Mouse (Mus musculus) 3T3-L1 (cell line): ENCODE measurements around the gene Faf1.
A peak's percentile ranks its signal among the peaks of the same experiment; 100 is the strongest.

ENCODE experiments used
- DNase-seq: peaks from one replicate; pipeline ENCODE4 v3.0.0-alpha.2; 2015; ENCODE audit warnings: low read depth, low spot score

The Faf1 gene

DNA sequence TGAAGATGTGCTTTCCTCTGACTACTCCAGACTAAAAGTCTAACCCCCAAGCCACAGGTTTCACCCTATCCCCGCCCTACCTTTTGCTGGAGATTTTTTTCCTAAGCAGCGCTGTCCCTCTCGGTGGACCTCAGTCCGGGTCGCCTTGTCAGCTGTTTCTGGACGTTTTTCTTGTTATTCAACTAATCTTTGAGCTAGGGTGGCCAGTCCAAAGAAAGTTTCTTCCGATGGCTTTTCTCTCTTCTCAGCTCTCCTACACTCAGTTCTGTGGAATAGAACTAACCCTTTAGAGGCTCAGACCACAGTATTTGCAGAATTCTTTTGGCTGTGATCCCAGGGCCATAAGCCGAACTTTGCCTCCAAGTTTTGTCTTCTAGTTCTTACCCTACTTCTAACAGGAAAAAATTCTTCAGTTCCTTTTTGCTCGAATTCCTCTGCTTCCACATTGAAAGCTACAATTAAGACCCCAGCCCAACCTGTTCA lies 302.5 kb downstream of the Faf1 start:
- no peak for DNase-seq

DNA sequence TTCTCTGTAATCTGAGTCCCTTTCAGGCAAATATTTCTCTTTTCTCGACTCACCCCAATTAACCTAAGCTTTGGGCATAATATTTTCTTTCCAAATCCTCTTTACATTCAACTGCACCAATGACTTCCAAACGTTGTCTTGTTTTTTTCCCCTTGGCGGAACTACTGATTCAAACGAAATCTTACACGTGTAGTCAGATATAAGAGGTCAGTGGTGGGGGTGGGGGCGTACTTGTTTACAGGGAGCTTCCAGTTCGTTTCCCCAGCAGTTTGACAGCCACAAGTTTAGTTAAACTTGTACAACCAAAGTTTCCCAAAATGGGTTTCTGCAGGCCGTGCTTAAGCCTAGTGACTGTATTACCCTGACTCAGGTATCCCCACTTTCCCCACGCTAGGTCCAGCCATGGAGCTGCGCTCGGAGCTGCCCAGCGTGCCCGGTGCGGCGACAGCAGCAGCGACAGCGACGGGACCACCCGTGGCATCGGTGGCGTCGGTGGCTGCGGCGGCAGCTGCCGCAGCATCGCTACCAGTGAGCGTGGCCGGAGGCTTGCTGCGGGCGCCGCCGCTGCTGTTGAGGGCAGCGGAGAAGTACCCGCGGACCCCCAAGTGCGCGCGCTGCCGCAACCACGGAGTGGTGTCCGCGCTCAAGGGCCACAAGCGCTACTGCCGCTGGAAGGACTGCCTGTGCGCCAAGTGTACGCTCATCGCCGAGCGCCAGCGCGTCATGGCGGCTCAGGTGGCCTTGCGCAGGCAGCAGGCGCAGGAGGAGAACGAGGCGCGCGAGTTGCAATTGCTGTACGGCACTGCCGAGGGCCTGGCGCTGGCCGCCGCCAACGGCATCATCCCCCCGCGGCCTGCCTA lies 303.3 kb downstream of the Faf1 start:
- no peak for DNase-seq

DNA sequence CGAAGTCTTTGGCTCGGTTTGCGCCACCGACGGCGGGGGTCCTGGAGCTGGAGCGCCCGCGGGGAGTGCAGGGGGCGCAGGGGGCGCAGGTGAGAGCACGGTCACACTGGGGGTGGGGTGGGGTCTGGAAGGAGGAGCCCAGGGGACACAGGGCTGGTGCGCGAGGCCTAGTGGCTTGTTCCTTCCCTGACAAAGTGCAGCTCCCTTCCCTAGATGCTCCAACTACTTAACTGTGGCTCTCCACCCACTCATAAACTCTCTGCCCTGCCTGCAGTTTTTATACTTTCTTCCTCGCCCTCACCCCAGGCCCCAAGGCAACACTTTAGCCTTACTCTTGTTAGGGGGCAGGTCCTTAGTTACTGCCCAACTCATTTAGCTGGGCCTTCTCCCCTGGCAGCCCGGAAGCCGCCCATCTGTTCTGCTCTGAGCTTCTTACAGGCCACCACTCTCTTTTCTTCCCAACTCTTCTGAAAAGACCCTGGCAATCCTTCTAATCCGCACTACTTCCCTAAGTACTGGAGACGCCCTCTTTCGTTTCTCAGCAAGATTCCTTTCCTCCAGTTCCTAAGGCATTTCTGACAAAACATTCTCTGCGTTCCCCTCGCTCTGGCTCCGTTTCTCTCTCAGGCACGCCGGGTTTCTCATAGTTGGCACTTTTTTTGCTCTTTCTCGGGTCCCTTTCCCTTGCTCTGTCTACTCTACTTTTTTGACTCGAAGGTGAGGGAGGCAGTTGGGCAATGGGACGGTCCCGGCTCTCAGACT lies 304.1 kb downstream of the Faf1 start:
- DNase-seq = no peak

DNA sequence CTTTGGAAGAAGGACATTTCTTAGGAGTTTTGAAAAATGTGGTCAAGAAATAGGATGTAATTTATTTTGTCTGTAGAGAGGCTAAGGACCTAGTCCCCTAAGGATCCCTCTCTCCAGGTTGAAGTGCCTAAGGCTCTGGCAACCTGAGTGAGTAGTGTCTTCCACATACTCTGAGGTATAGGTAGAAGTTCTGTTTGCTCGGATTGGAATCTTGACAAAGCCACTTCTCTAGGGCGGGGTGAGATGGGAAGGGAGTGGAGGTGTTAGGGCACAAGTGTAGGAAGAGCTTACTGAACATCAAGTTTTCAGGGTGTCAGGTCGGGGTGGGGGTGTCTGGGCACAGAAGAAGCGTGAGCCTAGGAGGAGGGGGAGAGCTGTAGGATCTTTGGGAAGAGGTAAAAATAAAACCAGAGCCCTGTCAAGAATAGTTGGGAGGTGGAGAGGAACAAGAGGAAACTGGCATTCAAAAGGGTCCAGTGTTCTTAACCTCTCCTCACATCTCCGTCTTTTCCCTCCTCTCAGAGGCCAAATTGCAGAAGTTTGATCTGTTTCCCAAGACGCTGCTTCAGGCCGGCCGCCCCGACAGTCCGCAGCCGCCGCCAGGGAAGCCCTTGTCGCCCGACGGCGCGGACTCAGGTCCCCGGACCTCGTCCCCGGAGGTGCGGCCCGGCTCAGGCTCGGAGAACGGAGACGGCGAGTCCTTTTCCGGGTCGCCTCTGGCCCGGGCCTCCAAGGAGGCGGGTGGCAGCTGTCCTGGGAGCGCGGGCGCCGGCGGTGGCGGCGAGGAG lies 304.9 kb downstream of the Faf1 start:
- DNase-seq = no peak

DNA sequence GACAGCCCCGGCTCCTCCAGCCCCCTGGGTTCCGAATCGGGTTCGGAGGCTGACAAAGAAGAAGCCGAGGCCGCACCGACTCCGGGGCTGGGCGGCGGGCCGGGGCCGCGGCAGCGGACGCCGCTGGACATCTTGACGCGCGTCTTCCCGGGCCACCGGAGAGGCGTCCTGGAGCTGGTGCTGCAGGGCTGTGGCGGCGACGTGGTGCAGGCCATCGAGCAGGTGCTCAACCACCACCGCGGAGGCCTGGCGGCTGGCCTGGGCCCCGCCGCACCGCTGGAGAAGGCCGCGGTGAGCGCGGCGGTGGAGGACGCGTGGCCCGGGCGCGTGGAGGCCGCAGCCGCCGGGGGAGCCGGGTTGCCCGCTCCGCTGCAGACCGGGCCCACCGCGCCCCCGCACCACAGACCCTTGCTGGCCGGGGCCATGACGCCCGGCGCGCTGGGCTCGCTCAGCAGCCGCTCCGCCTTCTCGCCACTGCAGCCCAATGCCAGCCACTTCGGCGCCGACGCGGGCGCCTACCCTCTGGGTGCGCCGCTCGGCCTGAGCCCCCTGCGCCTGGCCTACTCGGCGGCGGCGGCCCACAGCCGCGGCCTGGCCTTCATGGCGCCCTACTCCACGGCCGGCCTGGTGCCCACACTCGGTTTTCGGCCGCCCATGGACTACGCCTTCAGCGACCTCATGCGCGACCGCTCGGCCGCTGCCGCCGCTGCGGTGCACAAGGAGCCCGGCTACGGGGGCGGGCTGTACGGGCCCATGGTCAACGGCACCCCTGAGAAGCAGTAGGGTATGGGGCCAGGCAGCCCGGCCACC lies 305.7 kb downstream of the Faf1 start:
- no peak for DNase-seq

DNA sequence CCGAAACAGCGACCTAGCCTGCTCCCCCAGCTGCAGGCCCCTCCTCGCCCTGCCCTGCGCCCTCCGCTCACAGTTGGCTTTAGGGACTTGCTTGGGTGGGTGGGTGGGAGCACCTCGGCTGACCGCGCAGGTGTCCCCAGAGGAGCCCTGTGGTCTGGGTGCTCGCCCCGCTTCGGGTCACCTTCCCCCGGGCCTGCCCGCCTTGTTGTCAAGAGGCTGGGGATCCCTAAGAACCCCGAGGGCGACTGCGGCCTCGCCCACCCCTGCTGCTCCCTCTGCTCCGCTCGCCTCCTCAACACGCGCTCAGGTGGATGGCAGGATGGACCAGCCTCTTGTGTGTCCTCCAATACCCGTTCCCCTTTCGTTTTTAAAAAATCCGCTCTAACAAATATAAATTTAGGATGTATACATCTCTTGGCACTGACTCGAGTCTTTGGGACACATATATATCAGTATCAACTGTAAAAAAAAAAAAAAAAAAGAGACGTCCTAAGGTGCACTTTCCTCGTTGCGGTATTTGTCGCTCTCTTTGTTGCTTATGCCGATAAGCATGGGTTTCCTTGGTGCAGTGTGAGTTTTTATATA lies 306.4 kb downstream of the Faf1 start:
- no peak for DNase-seq

DNA sequence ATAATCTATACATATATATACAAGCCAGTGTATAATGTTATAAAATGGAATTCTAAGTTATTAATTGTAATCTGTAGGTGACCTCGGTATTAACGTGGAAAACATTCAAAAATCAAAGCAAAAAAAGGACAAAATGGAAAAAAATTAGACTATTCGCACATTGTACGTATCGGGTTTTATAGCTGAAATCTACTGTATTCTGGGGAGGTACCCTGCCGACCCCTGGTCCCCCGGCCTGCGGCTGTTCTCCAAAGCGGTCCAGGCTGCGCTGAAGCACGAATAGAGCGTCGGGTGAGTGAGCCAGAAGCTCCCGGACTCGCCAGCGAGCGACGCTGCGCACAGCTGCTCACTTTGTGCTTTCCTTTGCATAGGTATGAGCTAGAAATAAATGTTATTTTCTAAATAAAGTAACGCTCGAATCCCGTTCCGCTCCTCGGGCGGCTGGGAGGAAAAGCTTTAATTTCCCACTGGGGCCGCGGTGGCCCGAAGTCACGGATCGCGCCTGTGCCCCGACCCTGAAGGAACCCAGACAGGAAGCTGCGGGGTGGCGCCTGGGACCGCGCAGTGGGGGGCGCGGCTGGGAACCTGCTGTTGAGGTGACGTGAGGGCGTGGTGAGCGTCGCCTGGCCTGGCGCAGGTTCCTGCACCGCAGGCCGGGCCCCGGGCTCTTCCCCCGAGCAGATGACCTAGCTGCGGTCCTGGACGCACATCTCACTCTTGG lies 307.1 kb downstream of the Faf1 start:
- DNase-seq = no peak

DNA sequence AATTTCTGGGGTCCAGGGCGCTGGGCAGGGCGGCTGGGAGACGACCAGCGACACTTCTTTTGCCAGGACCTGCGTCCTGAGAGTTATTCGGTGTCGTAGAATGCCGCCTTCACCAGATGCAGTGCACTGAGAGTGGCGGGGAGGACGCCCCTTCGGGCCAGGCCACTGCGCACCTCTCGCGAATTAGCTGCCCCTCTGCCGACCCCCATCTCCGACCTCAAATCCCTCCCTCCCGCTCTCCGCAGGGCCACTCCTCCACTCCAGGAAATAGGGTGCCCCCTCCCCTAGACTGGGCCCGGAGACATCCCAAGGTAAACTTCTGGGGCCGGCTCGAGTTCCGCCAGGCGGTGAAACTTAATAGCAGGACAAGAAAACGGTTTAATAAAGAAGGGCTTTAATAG lies 307.6 kb downstream of the Faf1 start:
- no peak for DNase-seq

DNA sequence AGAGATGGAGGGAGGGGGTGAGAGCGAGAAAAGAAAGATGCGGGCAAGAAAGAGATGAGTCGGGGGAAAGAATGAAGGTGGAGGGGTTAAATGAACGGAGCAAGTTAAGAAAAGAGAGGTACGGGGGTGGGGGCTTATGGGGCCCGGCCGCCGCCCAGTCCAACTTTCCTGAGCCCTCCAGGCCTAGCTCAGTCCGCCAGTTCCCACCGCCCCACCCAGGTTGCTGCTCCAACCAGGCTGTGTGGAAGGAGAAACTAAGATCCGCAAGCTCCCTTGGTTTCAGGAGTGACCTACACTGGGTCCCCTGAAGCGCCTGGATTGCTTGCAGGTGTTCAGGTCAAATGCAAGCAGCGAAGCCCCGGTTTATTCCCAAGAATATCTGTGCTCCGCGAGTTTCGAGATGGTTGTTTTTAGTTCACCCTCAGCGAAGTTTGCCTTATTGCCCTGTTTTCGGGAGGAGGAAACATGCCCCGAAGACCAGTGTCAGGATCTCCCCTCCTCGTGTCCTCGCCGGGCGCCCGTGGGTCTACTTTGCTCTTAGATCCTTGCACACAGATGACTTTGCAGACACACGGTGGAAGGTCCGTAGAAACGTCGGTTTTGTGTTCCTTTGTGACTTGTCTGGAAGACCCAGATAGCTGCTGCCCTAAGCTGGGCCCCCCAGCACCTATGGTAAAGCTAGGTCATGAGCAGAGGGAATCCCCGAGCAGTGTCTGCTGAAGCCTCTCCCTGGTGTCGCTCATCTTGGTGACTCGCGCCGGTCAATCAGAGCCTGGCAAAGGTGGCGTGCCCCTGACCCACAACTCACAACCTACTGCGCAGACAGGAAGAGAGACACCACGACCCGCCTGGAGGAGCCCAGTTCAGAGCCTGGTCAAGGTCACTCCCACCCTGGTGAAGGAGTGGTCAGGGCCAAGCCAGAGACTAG lies 308.4 kb downstream of the Faf1 start:
- no peak for DNase-seq

DNA sequence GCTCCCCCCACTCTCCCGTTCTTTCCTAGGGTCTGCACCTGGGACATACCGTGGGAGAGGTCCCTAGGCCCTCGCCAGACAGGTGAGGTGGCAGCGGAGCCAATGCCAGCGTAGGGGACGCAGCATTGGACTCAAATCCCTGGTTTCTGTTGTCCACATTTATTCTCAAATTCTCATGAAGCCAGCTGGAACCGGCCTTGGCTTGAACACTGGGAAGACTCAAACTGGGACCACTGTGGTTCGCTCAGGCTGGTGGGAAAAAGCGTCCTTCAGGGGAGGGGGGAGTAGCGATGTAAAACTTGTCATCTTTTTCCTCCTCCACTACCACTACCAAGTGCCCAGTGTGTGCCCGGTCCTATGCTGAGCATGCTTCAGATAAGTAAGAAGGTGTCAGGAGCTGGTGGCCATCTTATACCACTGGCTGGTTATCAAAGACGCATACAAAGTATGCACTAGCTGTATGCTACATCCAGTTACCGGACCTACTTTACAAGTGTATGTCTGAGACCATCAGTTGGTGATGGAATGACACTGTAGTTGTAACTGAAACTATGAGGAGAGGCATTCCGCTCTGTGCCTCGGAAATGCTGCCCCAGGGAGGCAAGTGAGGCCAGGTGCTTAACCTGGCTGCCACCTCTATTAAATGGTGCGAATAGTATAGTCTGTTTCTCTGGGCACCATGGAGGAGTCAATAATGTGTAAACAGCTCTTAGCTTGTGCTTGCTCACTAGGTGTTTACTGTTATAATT lies 309.2 kb downstream of the Faf1 start:
- DNase-seq = no peak

DNA sequence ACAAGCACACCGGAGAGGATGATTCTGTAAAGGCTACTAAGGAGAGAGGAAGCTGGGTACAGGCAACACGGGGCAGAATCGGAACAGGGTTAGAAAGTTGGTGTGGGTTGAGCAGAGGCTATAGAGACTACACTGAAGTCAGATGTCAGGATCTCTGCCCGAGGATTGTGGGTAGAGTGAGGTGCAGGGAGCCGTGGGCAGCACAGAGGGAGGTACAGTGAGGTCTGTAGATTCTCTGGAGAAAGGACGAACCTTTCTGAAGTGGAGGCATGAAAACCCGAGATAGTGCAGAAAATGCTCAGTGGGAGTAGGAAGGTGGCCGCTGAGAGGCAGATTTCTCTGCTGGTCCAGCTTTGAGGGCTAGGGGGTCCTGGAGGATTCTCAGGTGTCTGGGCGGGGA lies 309.9 kb downstream of the Faf1 start:
- DNase-seq = no peak

DNA sequence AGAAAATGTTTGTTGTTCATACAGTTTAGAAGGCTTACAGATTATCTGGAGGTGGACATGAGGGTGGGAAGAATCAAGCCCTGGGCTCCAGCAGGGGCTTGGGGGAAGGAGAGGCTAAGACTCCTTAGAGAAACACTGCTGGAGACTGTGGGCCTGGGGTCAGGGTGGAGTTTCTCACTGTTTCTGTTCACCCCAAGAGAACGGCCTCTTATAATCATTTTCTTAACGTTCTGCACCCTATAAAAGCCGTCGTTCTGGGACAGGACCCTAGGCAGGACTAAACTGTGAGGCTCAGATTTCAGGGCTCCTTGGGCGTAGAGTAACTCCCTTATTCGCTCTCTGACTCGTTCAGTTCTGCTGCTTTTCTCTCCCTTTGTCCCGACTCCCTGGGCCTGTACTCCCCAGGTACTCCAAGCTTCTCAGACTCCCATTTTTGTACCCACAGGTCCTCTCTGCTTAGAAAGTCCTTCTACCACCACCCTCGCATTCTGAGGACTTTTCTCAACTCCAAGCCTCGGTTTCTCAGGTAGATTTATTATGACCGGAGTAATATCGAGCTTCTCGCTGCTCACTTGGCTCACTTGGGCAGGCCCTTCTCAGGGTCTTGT lies 310.5 kb downstream of the Faf1 start:
- DNase-seq = no peak

DNA sequence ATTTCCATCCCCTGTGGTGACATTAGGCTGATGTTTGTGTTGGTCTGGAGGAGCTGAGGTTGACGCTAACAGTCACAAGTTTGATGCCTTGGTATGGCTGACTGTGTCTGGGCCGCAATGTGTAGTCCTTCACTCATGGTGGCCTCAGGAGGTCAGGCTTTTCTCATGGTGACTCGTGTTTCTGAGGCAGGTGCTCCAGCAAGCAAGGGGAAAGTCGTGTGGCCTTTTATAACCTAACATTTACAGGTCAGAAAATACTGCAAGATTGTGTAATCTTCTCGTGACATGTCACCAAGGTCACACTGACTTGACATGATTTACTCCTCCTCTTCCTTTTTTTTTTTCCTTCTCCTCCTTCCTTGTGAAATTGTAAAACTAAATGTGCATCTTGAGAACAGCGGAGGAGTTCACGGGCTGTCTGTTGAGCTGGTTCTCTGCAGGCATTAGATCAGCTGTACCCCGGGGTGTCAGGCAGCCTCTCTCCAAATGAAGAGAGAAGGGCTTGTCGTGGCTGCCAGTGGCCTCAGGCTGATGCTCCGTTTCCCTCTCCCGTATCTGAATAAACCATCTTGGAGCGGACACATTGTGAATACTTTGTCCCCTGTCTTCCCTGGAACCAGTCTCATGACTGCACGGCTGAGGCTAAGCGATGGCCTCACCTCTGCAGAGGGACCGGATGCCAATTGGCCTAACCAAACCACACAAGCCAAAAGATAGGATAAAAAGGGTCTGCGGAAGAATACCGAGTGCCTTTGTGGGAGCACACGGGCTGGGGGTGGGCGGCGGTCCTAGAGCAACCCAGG lies 311.4 kb downstream of the Faf1 start:
- DNase-seq = no peak

DNA sequence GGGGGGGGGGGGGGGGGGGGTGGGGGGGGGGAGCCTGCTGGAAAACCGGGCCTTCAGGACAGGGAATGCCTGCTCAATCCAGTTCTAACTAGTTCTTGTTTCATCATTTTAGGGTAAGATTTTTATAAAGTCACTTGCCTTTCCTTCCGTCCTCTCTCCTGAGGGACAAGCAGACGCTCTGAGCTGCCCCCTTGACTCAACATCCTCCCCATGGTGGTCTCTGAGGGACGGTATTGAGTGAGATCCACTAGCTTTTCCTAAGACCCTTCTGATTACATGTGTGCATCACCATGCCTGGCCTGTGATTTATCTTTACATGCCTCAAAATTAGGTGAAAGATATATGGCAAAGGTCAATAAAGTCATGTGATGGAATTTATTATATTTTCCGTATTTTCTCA lies 312.0 kb downstream of the Faf1 start:
- no peak for DNase-seq

DNA sequence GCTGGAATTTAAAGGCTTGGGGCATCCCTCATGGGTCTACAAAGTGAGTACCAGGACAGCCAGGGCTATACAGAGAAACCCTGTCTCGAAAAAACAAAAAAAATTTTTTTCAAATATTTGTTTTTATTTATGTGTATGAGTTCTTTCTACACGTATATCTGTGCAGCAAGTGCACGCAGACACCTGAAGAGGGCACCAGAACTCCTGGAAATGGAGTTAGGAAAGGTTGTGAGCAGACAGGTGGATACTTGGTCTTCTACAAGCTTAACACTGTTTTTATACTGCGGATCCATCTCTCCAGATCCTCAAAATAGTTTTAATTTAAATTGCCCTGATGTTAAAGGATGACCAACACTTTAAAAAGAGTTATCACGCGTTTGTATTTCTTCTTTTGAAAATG lies 312.8 kb downstream of the Faf1 start:
- DNase-seq = peak; percentile 9

DNA sequence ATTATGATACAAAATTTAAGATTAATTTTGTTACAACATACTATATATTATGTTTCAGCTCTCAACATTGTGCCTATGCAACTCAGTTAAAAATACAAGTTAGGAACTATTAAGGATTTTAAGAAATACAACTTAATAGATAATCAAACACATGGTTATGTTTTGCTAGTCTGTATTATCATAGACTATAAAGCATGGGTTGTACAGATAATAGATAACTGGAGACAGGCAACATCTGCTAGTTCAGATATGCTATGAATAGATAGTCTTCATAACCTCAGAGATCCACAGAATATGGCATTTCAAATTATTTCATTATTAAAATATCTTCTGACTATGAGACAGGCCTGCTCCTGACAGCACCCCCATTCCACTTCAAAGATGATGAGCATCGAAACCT lies 329.7 kb downstream of the Faf1 start:
- DNase-seq = no peak
